Mouse (Mus musculus): ENCODE data around the gene Asl. TPM values are rescaled to one million over a fixed set of nuclear protein-coding genes. Genes with fewer than 3 reads are reported as not detected.

Gene Asl
- total and polyA plus RNA-seq, 3 experiments: 15.8 to 26.7 TPM; not detected in 1

GRCm38 (mm10) chr5:130044201-130044695 lies 15.2 kb upstream of the Asl start:
- H3K9me3 ChIP-seq (replicated peaks; ENCODE audit: insufficient read depth, low read length): no peaks in the 10 kb centered on the region
- peaks cover 0 to 37% of the 10 kb centered on the region in 2 experiments; a peak in 2 of 4 replicates for H3K36me3 ChIP-seq (ENCODE audit: control insufficient read depth in 1 of 2, insufficient read depth in 2 of 2, low read length in 2 of 2)
- H3K27ac ChIP-seq (ENCODE audit: control insufficient read depth, low read depth, low read length): no peak overlapping the region
- DNase-seq (ENCODE audit: low read depth, low spot score): peak; percentile 57
- H3K4me3 ChIP-seq (ENCODE audit: control insufficient read depth in 1 of 2, insufficient read depth in 1 of 2, low read depth in 2 of 2, low read length in 2 of 2): no peak overlapping the region
- H3K9ac ChIP-seq (ENCODE audit: control insufficient read depth, low read depth, low read length, poor library complexity, severe bottlenecking): no peak overlapping the region
- H3K4me1 ChIP-seq (ENCODE audit: control insufficient read depth in 1 of 2, insufficient read depth in 2 of 2, low read length in 2 of 2): no peaks in the 10 kb centered on the region
- H3K79me2 ChIP-seq (ENCODE audit: control insufficient read depth, insufficient read depth, low read length, poor library complexity): no peaks in the 10 kb centered on the region
- peak; percentile 40; the same call in 1 of the 2 replicates for TF ChIP-seq ZC3H11A (IDR thresholded peaks at IDR 0.05; ENCODE audit: low read depth, low read length)
- TF ChIP-seq USF1 (IDR thresholded peaks at IDR 0.05; ENCODE audit: low read depth, low read length): no peak
- no peak for TF ChIP-seq EP300 (IDR thresholded peaks at IDR 0.05; ENCODE audit: low read depth in 1 of 2, low read length in 2 of 2)
- no peak for TF ChIP-seq GATA1 (IDR thresholded peaks at IDR 0.05; ENCODE audit: low read depth, low read length)
- peak; percentile 62 for TF ChIP-seq SMC3 (IDR thresholded peaks at IDR 0.05; ENCODE audit: low read depth, low read length)
- no peak for TF ChIP-seq UBTF (IDR thresholded peaks at IDR 0.05; ENCODE audit: borderline replicate concordance, insufficient read depth, low read depth, low read length)
- no peak for TF ChIP-seq NRF1 (IDR thresholded peaks at IDR 0.05; ENCODE audit: insufficient read depth, low read depth, low read length, poor library complexity, severe bottlenecking)
- no peak for TF ChIP-seq MYC (IDR thresholded peaks at IDR 0.05; ENCODE audit: low read depth, low read length)
- TF ChIP-seq MAZ (IDR thresholded peaks at IDR 0.05; ENCODE audit: low read depth, low read length): no peak
- no peak for TF ChIP-seq USF2 (IDR thresholded peaks at IDR 0.05; ENCODE audit: borderline replicate concordance in 1 of 2, insufficient read depth in 1 of 2, low read depth in 1 of 2, low read length in 2 of 2)
- TF ChIP-seq TCF12 (IDR thresholded peaks at IDR 0.05; ENCODE audit: low read depth, low read length): no peak
- TF ChIP-seq ZMIZ1 (IDR thresholded peaks at IDR 0.05; ENCODE audit: low read depth, low read length): no peak
- TF ChIP-seq NELFE (IDR thresholded peaks at IDR 0.05; ENCODE audit: low read depth, low read length): no peak
- TF ChIP-seq RAD21 (IDR thresholded peaks at IDR 0.05; ENCODE audit: low read depth, low read length): peak; percentile 45
- peak; percentile 31 to 63 (median 41) for TF ChIP-seq CTCF (IDR thresholded peaks at IDR 0.05 in 2 of 3, conservative IDR thresholded peaks at IDR 0.05 in 1 of 3; ENCODE audit: control insufficient read depth in 1 of 3, insufficient read depth in 1 of 3, low read depth in 2 of 3, low read length in 3 of 3, poor library complexity in 1 of 3, severe bottlenecking in 1 of 3)
- no peak for TF ChIP-seq MAFK (IDR thresholded peaks at IDR 0.05; ENCODE audit: borderline replicate concordance, low read depth, low read length)
- no peak for TF ChIP-seq JUND (IDR thresholded peaks at IDR 0.05; ENCODE audit: low read depth, low read length)
- TF ChIP-seq ETS1 (IDR thresholded peaks at IDR 0.05; ENCODE audit: low read depth, low read length): no peak
- TF ChIP-seq POLR2A (IDR thresholded peaks at IDR 0.05; ENCODE audit: control insufficient read depth in 1 of 2, insufficient read depth in 1 of 2, low read depth in 1 of 2, low read length in 2 of 2, poor library complexity in 1 of 2): no peak
- H3K27me3 ChIP-seq (ENCODE audit: control insufficient read depth in 1 of 2, insufficient read depth in 2 of 2, low read length in 2 of 2): no peaks in the 10 kb centered on the region

- no peaks in the 10 kb centered on the region for H3K79me2 ChIP-seq (ENCODE audit: control insufficient read depth, insufficient read depth, low read length, poor library complexity)
- DNase-seq (ENCODE audit: low read depth, low spot score): no peak
- no peak overlapping the region for H3K4me3 ChIP-seq (ENCODE audit: control insufficient read depth in 1 of 2, insufficient read depth in 1 of 2, low read depth in 2 of 2, low read length in 2 of 2)
- no peak for TF ChIP-seq SMC3 (IDR thresholded peaks at IDR 0.05; ENCODE audit: low read depth, low read length)
- TF ChIP-seq USF1 (IDR thresholded peaks at IDR 0.05; ENCODE audit: low read depth, low read length): no peak
- TF ChIP-seq USF2 (IDR thresholded peaks at IDR 0.05; ENCODE audit: borderline replicate concordance in 1 of 2, insufficient read depth in 1 of 2, low read depth in 1 of 2, low read length in 2 of 2): no peak
- no peak for TF ChIP-seq ZNF384 (IDR thresholded peaks at IDR 0.05; ENCODE audit: low read depth, low read length)
- no peak for TF ChIP-seq CHD1 (IDR thresholded peaks at IDR 0.05; ENCODE audit: low read depth, low read length)
- TF ChIP-seq ETS1 (IDR thresholded peaks at IDR 0.05; ENCODE audit: low read depth, low read length): no peak
- no peak for TF ChIP-seq POLR2AphosphoS2 (IDR thresholded peaks at IDR 0.05; ENCODE audit: low read length)
- no peak for TF ChIP-seq POLR2AphosphoS5 (IDR thresholded peaks at IDR 0.05; ENCODE audit: borderline replicate concordance, low read depth, low read length)
- no peak for TF ChIP-seq RCOR1 (IDR thresholded peaks at IDR 0.05; ENCODE audit: low read depth, low read length)
- TF ChIP-seq GABPA (IDR thresholded peaks at IDR 0.05; ENCODE audit: low read depth, low read length): no peak
- no peak for TF ChIP-seq MXI1 (IDR thresholded peaks at IDR 0.05; ENCODE audit: low read depth, low read length)
- TF ChIP-seq EP300 (IDR thresholded peaks at IDR 0.05; ENCODE audit: low read depth in 1 of 2, low read length in 2 of 2): no peak
- TF ChIP-seq HCFC1 (IDR thresholded peaks at IDR 0.05; ENCODE audit: low read depth, low read length): no peak
- TF ChIP-seq SIN3A (IDR thresholded peaks at IDR 0.05; ENCODE audit: low read length): no peak
- no peak for TF ChIP-seq ELF1 (IDR thresholded peaks at IDR 0.05; ENCODE audit: low read depth, low read length)
- H3K9ac ChIP-seq (ENCODE audit: control insufficient read depth, low read depth, low read length, poor library complexity, severe bottlenecking): no peak overlapping the region
- H3K27me3 ChIP-seq (ENCODE audit: control insufficient read depth in 1 of 2, insufficient read depth in 2 of 2, low read length in 2 of 2): no peaks in the 10 kb centered on the region
- H3K4me1 ChIP-seq (ENCODE audit: control insufficient read depth in 1 of 2, insufficient read depth in 2 of 2, low read length in 2 of 2): no peaks in the 10 kb centered on the region
- no peaks in the 10 kb centered on the region for H3K9me3 ChIP-seq (replicated peaks; ENCODE audit: insufficient read depth, low read length)
- no peak overlapping the region for H3K27ac ChIP-seq (ENCODE audit: control insufficient read depth, low read depth, low read length)
- peaks cover 0 to 37% of the 10 kb centered on the region in 2 experiments; a peak in 2 of 4 replicates for H3K36me3 ChIP-seq (ENCODE audit: control insufficient read depth in 1 of 2, insufficient read depth in 2 of 2, low read length in 2 of 2)
Observed at GRCm38 (mm10) chr5:130043741-130044140, 14.7 kb upstream of the Asl start.
